Mouse (Mus musculus): ENCODE data around the gene Cd300e.

Gene Cd300e

DNA sequence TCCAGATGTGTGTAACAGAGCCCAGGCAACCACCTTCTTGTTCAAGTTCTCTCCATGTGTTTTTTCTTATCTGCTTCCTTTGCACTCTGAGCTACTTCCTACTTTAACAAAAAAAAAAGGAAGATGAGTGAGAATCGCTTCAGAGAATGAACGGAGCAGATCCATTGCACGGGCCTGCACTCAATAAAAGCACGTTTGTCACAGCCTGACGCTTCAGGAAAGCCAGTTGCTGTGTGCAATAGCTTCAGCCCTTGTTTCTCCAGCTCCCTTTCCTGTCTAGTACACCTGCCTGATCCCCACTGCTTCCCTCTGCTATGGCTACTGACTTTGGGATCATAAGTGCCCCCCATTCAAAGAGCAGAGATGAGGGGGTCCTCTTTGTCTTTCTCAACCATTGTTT, at the start of gene Cd300e:
Cd300e (minus strand) TSS at position 101 of the 400 bp plus-strand sequence.
- DNase-seq, result no peak

GRCm38 (mm10) chr11:115110271-115110670, 48.3 kb upstream of the Cd300e start:
- no peak for DNase-seq

DNA sequence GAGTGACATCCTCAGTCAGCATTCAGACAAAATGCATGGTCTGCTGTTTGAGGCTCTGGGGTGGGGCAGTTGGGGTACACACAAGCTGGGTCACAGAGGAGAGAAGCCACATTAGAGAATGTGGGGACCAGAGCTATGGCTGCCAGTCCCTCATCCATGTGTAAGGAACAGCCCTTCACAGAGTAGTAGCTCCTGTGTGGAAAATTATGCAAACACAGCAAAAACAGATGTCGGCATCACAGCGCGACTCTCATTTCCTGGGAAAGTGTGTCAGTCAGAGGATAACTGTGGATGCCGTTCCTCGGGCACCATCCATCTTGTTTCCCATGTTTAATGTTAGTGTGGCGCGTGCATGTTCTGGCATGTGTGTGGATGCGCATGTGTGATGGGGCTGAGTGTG, 46.2 kb upstream of the Cd300e start:
- no peak for DNase-seq

- peak; percentile 62 for DNase-seq
Measured at GRCm38 (mm10) chr11:115107403-115107916, 45.5 kb upstream of the Cd300e start.

DNA sequence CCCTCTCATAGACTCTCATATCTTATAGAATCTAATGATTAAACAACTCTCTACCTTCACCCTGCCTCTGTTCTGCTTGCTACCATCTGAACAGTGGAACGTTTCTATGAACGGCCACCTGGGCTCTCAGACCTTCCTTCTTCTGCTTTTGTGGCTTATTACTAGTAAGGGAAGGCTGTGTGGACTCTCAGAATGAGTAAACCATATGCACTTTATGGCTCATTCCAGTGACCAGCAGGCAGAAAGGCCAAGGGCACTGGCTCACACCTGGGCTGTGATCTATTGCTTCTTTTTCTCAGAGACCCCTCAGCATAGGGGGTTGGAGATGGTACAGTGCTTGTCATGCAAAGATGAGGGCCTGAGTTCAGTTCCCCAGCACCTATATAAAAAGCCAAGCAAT, 44.7 kb upstream of the Cd300e start:
- DNase-seq, result no peak

DNA sequence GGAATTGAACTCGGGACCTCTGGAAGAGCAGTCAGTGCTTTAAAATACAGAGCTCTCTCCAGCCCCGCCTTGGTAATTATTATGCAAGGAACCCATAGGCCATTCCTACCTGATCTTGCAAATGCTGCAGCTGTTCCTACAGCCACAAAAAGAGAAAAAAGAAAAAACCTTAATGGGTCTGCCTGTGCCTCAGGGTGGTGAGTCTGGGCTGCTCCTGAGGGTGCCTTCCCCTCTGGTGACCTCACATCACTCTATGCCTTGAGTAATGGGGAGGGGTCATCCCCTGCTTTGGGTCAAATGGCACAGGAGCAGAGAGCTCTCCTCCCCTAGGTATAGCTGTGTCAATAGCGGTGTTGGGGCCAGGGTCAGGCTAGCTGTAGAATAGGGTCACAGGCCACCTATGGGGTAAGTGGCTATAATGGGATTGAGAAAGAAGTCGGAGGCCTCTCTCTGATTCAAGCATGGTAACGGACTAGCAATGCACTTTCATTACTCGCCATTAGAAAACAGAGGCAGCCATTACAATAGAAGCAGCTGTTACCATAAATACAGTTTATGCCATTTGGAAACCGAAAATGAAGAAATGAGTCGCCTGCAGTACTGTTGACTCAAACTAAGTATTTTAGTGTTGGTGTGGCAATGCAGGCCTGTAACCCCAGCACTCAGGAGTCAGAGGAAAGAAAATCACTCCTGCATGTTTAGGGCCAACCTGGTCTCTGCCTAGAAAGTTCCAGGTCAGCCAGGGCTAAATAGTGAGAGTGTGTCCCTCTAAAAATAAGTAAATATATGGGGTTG, 43.0 kb upstream of the Cd300e start:
- DNase-seq, result no peak

DNA sequence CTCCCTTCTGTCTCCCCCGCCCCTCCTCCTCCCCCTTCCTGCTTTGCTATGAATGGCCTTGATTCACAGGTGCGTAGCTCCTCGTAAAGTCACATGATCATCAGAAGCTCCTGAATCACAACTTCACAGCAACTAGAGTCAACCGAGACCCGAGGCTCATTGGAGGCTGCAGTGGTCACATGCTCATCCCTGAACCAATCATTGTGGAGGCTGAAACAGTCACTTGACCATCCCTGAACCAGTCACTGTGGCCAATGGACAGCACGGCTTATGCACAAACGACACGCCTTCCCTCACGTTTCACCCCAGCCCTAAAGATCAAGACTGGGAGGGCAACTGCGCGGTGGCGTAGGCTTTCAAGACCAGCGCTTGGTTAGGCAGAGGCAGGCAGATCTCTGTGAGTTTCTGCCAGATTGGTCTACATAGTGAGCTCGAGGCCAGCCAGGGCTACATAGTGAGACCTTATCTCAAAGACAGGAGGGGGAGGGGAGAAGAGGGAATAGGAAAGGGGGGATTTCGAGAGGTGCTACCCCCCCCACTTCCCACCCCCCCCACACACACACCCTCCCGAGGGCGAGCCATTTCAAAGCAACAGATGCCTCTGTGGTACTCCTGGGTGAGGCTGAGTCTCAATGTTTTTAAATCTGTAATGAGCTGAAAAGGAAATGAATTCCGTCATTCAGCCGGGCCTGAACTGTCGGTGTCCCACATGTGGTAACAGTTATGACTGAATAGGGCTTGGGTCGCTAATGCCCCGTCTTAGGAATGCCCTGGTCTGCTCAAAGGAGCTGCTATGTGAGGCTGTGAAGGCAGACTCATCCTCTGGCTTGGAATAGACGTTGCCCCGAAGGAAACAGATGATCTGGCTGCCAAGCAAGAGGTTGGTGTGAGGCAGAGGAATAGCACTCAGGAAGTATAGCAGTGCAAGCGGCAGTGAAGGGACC, 41.8 kb upstream of the Cd300e start:
- no peak for DNase-seq

- DNase-seq, result no peak
Measured at GRCm38 (mm10) chr11:115102116-115102515, 40.1 kb upstream of the Cd300e start.

DNA sequence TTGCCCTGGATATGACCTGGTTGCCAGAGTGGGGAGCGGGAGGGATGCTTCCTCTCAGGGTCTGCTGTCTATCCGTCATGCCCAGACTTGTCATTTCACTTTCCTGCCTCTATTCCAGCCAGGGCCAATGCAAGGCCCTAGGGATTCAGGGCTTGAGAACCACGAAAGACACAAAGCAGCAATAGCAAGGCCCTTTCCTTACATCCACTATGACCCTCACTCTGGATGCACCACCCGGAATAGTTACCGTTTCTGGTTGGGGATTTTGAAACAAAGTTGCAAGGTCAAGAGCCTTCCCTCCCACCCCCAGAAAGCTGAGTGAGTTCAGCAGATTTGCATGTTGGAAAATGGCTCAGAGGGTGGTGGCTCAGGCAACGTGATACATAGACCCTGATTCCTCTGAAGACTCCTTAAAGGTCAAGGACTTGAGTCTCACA, 39.7 kb upstream of the Cd300e start:
- no peak for DNase-seq

GRCm38 (mm10) chr11:115100741-115101140, 38.8 kb upstream of the Cd300e start:
- no peak for DNase-seq

DNA sequence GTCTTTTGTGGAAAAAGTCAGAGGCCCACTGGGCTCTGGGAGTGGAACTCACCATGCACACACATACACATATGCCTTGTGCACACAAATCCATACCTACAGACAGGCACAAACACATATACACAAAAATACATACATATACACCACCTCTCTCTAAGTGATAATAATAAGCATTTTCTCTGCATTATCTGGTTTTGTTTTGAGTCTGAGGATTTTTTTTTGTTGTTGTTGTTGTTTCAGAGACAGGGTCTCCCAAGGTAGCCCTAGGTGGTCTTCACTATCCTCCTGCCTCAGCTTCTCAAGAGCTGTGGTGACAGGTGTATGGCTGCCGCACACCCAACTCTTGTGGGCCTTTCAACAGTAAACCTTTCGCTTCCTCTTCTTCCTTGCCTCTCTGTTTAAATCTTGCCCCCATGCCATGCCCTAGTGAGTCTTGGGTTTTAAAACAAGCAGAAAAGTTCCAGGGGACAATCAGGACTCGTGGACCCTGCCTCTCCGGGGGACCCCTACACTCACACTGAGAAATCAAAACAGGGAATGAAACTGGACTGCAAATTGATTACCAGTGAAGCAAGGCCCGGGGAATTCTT, 38.1 kb upstream of the Cd300e start:
- DNase-seq, result no peak

DNA sequence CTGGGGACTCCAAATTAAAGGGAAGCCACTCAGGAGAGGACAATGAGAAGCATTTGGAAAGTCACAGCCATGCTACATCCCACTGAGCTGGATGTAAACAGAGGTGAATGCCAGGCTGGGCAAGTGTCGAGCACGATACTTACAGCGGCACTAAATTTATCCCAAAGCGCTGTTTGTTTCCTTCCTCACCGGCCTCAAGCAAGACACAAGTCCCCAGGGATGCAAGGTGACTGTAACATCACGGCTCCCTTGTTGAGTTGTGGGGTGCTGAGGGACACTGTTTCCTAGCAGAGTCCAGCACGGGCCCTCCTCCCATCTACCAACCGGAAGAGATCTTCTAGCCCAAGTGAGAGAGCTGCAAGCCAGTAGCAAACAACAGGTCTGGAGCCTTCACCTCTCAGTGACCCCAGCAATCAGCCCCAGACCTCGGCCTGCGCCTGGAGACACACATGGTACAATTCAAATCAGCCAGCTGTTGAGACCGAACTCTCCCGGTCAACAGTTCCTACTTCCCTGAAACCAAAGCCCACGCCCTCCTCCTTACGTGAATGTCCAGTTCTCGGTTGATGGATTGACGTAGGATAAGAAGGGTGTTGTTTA, 37.4 kb upstream of the Cd300e start:
- no peak for DNase-seq

GRCm38 (mm10) chr11:115098203-115098932, 36.4 kb upstream of the Cd300e start:
- DNase-seq, result no peak

DNA sequence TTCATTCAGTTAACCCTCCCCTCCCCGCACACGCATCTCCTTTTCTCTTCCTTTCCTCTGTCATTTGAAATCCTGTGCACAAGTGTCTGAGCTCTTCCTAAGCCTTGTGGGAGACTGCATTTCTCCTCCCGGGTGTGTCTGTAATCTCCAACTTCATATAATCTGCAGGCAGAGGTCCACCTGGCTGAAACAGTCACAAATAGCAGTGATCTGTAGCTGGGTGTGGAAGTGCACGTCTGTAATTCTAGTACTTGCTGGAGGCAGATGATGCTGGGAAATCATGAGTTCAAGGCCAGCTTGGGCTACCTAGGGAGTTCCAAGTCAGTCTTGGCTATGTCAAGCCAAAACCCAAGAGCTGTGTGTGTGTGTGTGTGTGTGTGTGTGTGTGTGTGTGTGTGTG, 30.2 kb upstream of the Cd300e start:
- DNase-seq, result no peak

DNA sequence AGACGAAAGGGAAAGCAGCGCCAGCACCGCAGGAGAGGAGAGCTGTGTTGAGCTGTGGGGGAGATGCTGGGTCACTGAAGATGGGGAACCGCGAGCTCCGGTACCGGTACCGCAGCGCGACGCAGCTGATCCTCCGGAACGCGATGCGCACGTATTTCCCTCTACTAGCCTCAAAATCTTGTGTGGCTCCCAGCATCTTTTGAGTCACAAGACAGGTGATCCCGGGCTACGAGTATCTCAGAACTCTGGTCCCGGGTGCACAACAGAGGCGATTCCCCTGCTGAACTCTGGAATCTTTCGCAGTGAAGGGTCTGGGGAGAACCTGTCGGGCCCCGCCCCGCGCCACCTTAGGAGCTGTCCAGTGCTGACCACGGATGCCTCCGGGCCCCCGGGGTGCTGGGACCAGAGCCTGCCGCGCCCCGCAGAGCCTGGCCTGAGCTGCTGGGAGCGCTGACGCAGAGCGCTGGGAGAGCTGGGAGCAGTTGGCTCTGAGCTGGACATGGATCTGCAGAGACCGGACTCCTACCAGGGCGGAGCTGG, 29.5 kb upstream of the Cd300e start, which contains the start of gene Rab37:
Rab37 (plus strand) TSS at position 70 of the 540 bp plus-strand sequence.
- peak; percentile 49 for DNase-seq

DNA sequence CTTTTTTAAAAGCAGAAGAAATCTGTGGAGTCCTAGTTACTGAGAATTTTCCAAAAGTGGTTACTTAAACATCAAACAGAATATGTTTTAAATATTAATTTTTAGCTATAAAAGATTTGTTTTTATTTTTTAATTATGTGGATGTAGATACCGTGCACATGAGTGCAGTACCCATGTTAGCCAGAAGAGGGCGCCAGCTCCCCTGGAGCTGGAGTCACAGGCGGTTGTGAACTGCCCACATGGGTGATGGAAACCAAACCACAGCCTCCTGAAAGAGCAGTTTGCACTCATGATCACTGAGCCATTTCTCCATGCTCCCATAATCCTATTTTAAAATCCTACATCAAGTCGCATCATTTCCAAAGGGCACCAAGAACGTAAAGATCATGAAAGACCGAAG, 27.9 kb upstream of the Cd300e start:
- no peak for DNase-seq

- DNase-seq, result no peak
Measured at GRCm38 (mm10) chr11:115086213-115086612, 24.2 kb upstream of the Cd300e start.

DNA sequence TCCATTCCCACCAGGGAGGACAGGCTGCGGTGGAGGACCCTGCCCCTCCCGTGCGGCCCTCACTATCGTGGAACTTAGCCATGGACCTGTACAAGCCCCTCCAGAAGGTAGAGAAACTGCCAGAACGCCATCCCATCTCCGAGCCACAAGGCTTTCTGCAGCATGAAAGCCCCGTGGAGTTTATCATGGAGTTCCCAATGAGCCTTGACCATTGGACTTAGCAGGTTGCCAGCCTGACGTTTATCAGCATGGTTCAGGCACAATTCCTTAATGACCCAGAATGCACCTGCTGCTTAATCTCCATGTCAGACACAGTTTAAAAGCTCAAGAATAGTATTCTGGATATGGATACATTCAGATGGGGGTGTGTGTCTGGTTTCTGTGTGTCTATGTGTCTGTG, 23.1 kb upstream of the Cd300e start:
- no peak for DNase-seq

GRCm38 (mm10) chr11:115084595-115084994, 22.6 kb upstream of the Cd300e start:
- peak; percentile 70 for DNase-seq

- DNase-seq, result peak; percentile 88
Measured at GRCm38 (mm10) chr11:115083376-115084139, 21.6 kb upstream of the Cd300e start.

DNA sequence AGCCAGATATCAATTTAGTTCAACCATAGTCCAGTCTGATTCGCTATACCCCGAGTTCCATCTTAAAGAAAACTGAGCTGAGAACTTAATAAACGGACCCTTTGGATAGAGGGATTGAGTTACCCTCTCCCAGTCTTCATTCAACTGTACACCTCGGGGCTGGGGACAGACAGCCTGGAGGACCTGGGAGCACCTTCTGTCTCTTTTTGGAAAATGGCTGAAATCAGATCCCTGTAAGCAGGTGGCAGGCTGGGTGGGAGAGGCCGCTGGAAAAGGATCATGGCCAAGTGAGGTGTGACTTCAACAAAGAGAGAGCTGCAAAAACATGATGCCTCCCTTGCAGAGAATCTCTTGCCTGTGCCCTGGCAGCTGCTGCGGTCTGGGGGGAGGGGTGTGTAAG, 20.2 kb upstream of the Cd300e start:
- no peak for DNase-seq

Data from retina, postnatal 1 day (tissue).